In the genomic region with DNA sequence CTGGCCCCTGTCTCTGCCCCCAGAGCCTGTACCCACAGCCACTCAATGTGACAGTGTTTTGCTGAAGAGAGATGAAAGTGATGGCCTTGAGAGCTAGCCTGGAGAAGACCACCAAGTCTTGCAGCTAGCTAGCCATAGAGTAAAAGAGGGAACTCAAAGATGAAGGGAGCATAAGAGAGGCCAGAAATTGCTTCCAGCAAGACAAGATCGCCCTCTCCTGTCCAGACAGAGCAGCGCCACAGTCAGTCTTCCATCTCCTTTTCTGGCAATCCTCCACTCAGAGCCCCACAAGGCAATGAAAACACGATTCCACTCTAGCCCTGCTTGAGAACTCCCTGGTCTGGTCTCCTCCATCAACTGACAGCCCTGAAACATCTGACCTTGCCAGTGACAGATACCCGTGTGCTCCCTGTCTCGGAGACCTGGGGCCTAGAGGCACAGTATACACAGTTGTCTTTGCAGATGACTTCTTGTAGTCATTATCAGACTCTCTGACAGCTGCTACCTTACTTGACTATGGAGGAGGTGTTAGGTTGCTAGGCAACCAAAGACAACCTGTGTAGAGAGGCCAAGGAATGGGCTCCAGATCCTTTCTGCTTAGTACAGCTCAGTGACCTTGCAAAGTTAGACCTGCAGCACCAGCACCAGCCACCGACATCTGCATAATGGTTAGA, we compare ENCODE assay signal across 8 mouse cellular contexts. TPM values are rescaled to one million over a fixed set of nuclear protein-coding genes. Genes with fewer than 3 reads are reported as not detected.
DNase-seq lines count a peak whose midpoint lies in the region; ATAC-seq and TF ChIP-seq lines count a peak whose summit lies in the region.
"Had no signal": no experiment of that assay in that cellular context is flagged by ENCODE, and none has a peak within 500 bp of the region (broad histone marks: within the 10 kb centered on the region; RNA-seq: fewer than 3 reads in every experiment).

No protein-coding gene starts in this region.

- in situ Hi-C loops in CH12.LX (cut with MboI; ENCODE audit: low pct_ligation_motif_present, low pct_unique_long_range_greater_than_20kb, low sequenced_read_pairs) = loop anchor here (10.0 kb wide), 2 partner anchors 94 to 254 kb away; no protein-coding TSS in a partner anchor

- intact Hi-C loops in left cerebral cortex, postnatal 25 days (cut with DNase I) = loop anchor here (1.0 to 5.0 kb wide), 2 partner anchors 94 to 251 kb away; no protein-coding TSS in a partner anchor

- WGBS in embryonic facial prominence, embryonic 11.5 days = 55% methylated on average over 6 of the region's 6 CpGs
- 38% methylated on average over 6 of the region's 6 CpGs for WGBS in hindbrain, embryonic 14.5 days
- 44% methylated on average over 6 of the region's 6 CpGs for WGBS in neural tube, embryonic 13.5 days

- peaks cover 34% of the 10 kb centered on the region for H3K27me3 ChIP-seq in CH12.LX (replicated peaks)
- no peaks in the 10 kb centered on the region for H3K27me3 ChIP-seq in embryonic facial prominence, embryonic 11.5 days (ENCODE audit: control insufficient read depth, insufficient read depth, low read length)
- H3K27me3 ChIP-seq in hindbrain, embryonic 14.5 days (ENCODE audit: control insufficient read depth, insufficient read depth, low read length) = no peaks in the 10 kb centered on the region
- no peaks in the 10 kb centered on the region for H3K27me3 ChIP-seq in neural tube, embryonic 13.5 days

- TF ChIP-seq POLR2A in CH12.LX (IDR thresholded peaks at IDR 0.05; ENCODE audit: low read depth, low read length) = no peak

- dilution Hi-C loops in CH12.LX (cut with MboI; ENCODE audit: extremely low pct_ligation_motif_present, extremely low pct_unique_long_range_greater_than_20kb, low sequenced_read_pairs) = no loop called here

- H3K27ac ChIP-seq in CH12.LX (ENCODE audit: insufficient read depth, low read depth) = no peak overlapping the region
- H3K27ac ChIP-seq in embryonic facial prominence, embryonic 11.5 days (replicated peaks; ENCODE audit: low read depth, low read length) = no peak overlapping the region
- no peak overlapping the region for H3K27ac ChIP-seq in hindbrain, embryonic 14.5 days
- no peak overlapping the region for H3K27ac ChIP-seq in neural tube, embryonic 13.5 days (replicated peaks)
- H3K27ac ChIP-seq: heart, embryonic 13.5 days had no signal

- ATAC-seq in embryonic facial prominence, embryonic 11.5 days (replicated peaks; ENCODE audit: insufficient number of reproducible peaks, low FRiP score, low TSS enrichment, low read depth) = 0 out of 2 replicates have a peak, but pooled peaks have one; percentile 40
- ATAC-seq in hindbrain, embryonic 14.5 days (ENCODE audit: low FRiP score) = peak; percentile 84
- peak; percentile 79 for ATAC-seq in neural tube, embryonic 13.5 days (ENCODE audit: low read depth)

- H3K4me3 ChIP-seq in CH12.LX (replicated peaks in 1 of 3; ENCODE audit: low read depth in 2 of 3, low read length in 2 of 3, poor library complexity in 1 of 3) = no peak overlapping the region
- H3K4me3 ChIP-seq in embryonic facial prominence, embryonic 11.5 days (ENCODE audit: low read depth, low read length) = no peak overlapping the region
- no peak overlapping the region for H3K4me3 ChIP-seq in hindbrain, embryonic 14.5 days (replicated peaks; ENCODE audit: low read length)
- H3K4me3 ChIP-seq in neural tube, embryonic 13.5 days = no peak overlapping the region
- H3K4me3 ChIP-seq: heart, embryonic 13.5 days had no signal

- DNase-seq in CH12.LX (ENCODE audit: extremely low read depth) (peak; percentile 44), R1 (ENCODE audit: low read depth, low spot score) (peak; percentile 18)
- DNase-seq in embryonic facial prominence, embryonic 11.5 days (ENCODE audit: low spot score) = peak; percentile 40
- DNase-seq in hindbrain, embryonic 14.5 days (ENCODE audit: low spot score) = peak; percentile 81
- DNase-seq in left cerebral cortex, postnatal 25 days (ENCODE audit: low spot score in 2 of 2) = peak; percentile 70 to 81
- peak; percentile 66 for DNase-seq in thymus, postnatal 14 days

- no peaks in the 10 kb centered on the region for H3K36me3 ChIP-seq in CH12.LX (replicated peaks in 1 of 2; ENCODE audit: control insufficient read depth in 1 of 2, insufficient read depth in 1 of 2, low read length in 1 of 2)
- no peaks in the 10 kb centered on the region for H3K36me3 ChIP-seq in embryonic facial prominence, embryonic 11.5 days (replicated peaks; ENCODE audit: control insufficient read depth, insufficient read depth, low read depth, low read length)
- no peaks in the 10 kb centered on the region for H3K36me3 ChIP-seq in hindbrain, embryonic 14.5 days (replicated peaks; ENCODE audit: control insufficient read depth, insufficient read depth)
- no peaks in the 10 kb centered on the region for H3K36me3 ChIP-seq in neural tube, embryonic 13.5 days
- H3K36me3 ChIP-seq: heart, embryonic 13.5 days had no signal

- H3K9ac ChIP-seq in CH12.LX (ENCODE audit: insufficient read depth, low read depth) = no peak overlapping the region
- no peak overlapping the region for H3K9ac ChIP-seq in embryonic facial prominence, embryonic 11.5 days (replicated peaks; ENCODE audit: low read length)
- no peak overlapping the region for H3K9ac ChIP-seq in hindbrain, embryonic 14.5 days
- H3K9ac ChIP-seq in neural tube, embryonic 13.5 days = no peak overlapping the region
- H3K9ac ChIP-seq: heart, embryonic 13.5 days had no signal

- no peaks in the 10 kb centered on the region for H3K9me3 ChIP-seq in CH12.LX (replicated peaks; ENCODE audit: low read length)
- no peaks in the 10 kb centered on the region for H3K9me3 ChIP-seq in embryonic facial prominence, embryonic 11.5 days (replicated peaks; ENCODE audit: control insufficient read depth, low read length)
- no peaks in the 10 kb centered on the region for H3K9me3 ChIP-seq in hindbrain, embryonic 14.5 days (ENCODE audit: control insufficient read depth, low read length)
- no peaks in the 10 kb centered on the region for H3K9me3 ChIP-seq in neural tube, embryonic 13.5 days
- H3K9me3 ChIP-seq: heart, embryonic 13.5 days had no signal

- no peaks in the 10 kb centered on the region for H3K79me2 ChIP-seq in CH12.LX (replicated peaks; ENCODE audit: control insufficient read depth, extremely low read depth, insufficient read depth, poor library complexity, severe bottlenecking)

- TF ChIP-seq CTCF in CH12.LX (conservative IDR thresholded peaks at IDR 0.05 in 1 of 2, IDR thresholded peaks at IDR 0.05 in 1 of 2; ENCODE audit: low read depth in 2 of 2, low read length in 2 of 2) = peak; percentile 68 to 83

- peak; percentile 86 for TF ChIP-seq RAD21 in CH12.LX (IDR thresholded peaks at IDR 0.05; ENCODE audit: low read depth, low read length)

- H3K4me2 ChIP-seq in CH12.LX (ENCODE audit: insufficient read depth, low read depth, poor library complexity, severe bottlenecking) = no peak overlapping the region
- H3K4me2 ChIP-seq in embryonic facial prominence, embryonic 11.5 days (ENCODE audit: low read depth, low read length) = no peak overlapping the region
- no peak overlapping the region for H3K4me2 ChIP-seq in hindbrain, embryonic 14.5 days (replicated peaks)
- no peak overlapping the region for H3K4me2 ChIP-seq in neural tube, embryonic 13.5 days
- H3K4me2 ChIP-seq: heart, embryonic 13.5 days had no signal

- no peak for TF ChIP-seq EP300 in CH12.LX (IDR thresholded peaks at IDR 0.05; ENCODE audit: low read length)

- H3K4me1 ChIP-seq in CH12.LX (ENCODE audit: control insufficient read depth in 1 of 2, insufficient read depth in 2 of 2) = no peaks in the 10 kb centered on the region
- H3K4me1 ChIP-seq in embryonic facial prominence, embryonic 11.5 days (ENCODE audit: control insufficient read depth, insufficient read depth, low read length) = no peaks in the 10 kb centered on the region
- no peaks in the 10 kb centered on the region for H3K4me1 ChIP-seq in hindbrain, embryonic 14.5 days (replicated peaks; ENCODE audit: control insufficient read depth, insufficient read depth, low read length)
- H3K4me1 ChIP-seq in neural tube, embryonic 13.5 days (replicated peaks) = no peaks in the 10 kb centered on the region
- H3K4me1 ChIP-seq: heart, embryonic 13.5 days had no signal

RNA-seq across cellular contexts. Expression of a gene that starts 5.5 kb away (rescaled TPM):
- total RNA-seq in CH12.LX (2012; rRNA removed) (not detected in 2 replicates), CH12.LX (2014; rRNA removed) (not detected in 2 replicates)
- polyA plus RNA-seq in CH12.LX (2012; ENCODE audit: insufficient read length, low read depth) = not detected in 2 replicates
- polyA plus RNA-seq in embryonic facial prominence, embryonic 11.5 days (2014; fragmentation: Nextera tagmentation; extraction: Ambion mirVana) = not detected in 2 replicates
- polyA plus RNA-seq in hindbrain, embryonic 14.5 days (2014; fragmentation: Nextera tagmentation; extraction: Ambion mirVana) = not detected in 2 replicates
- total RNA-seq in left cerebral cortex, postnatal 25 days (2021) = not detected
- not detected in 2 replicates for polyA plus RNA-seq in neural tube, embryonic 13.5 days (2015; fragmentation: Nextera tagmentation; extraction: Ambion mirVana)
- polyA plus RNA-seq: heart, embryonic 13.5 days had no signal

RNA-seq across cellular contexts. Expression of a gene that starts 33.2 kb away (rescaled TPM):
- not detected in 2 replicates for total RNA-seq in CH12.LX (2012; rRNA removed)
- total RNA-seq in CH12.LX (2014; rRNA removed) = not detected in 2 replicates
- not detected in 2 replicates for polyA plus RNA-seq in CH12.LX (2012; ENCODE audit: insufficient read length, low read depth)
- polyA plus RNA-seq in embryonic facial prominence, embryonic 11.5 days (2014; fragmentation: Nextera tagmentation; extraction: Ambion mirVana) = not detected in 2 replicates
- not detected in 2 replicates for polyA plus RNA-seq in hindbrain, embryonic 14.5 days (2014; fragmentation: Nextera tagmentation; extraction: Ambion mirVana)
- not detected for total RNA-seq in left cerebral cortex, postnatal 25 days (2021)
- polyA plus RNA-seq in neural tube, embryonic 13.5 days (2015; fragmentation: Nextera tagmentation; extraction: Ambion mirVana) = 0.27 and 1.2 TPM in 2 replicates

RNA-seq across cellular contexts. Expression of a gene that starts 42.1 kb away (rescaled TPM):
- total RNA-seq in CH12.LX (2012; rRNA removed) (not detected in 2 replicates), CH12.LX (2014; rRNA removed) (not detected in 2 replicates)
- polyA plus RNA-seq in CH12.LX (2012; ENCODE audit: insufficient read length, low read depth) = not detected in 2 replicates
- 0.25 TPM in 1 of 2 replicates, not detected in the other for polyA plus RNA-seq in embryonic facial prominence, embryonic 11.5 days (2014; fragmentation: Nextera tagmentation; extraction: Ambion mirVana)
- polyA plus RNA-seq in hindbrain, embryonic 14.5 days (2014; fragmentation: Nextera tagmentation; extraction: Ambion mirVana) = not detected in 2 replicates
- not detected for total RNA-seq in left cerebral cortex, postnatal 25 days (2021)
- polyA plus RNA-seq in neural tube, embryonic 13.5 days (2015; fragmentation: Nextera tagmentation; extraction: Ambion mirVana) = not detected in 2 replicates
- polyA plus RNA-seq: heart, embryonic 13.5 days had no signal

RNA-seq across cellular contexts. Expression of a gene that starts 51.1 kb away (rescaled TPM):
- total RNA-seq in CH12.LX (2012; rRNA removed) = not detected in 2 replicates
- not detected in 2 replicates for total RNA-seq in CH12.LX (2014; rRNA removed)
- polyA plus RNA-seq in CH12.LX (2012; ENCODE audit: insufficient read length, low read depth) = not detected in 2 replicates
- polyA plus RNA-seq in embryonic facial prominence, embryonic 11.5 days (2014; fragmentation: Nextera tagmentation; extraction: Ambion mirVana) = 0.15 TPM in 1 of 2 replicates, not detected in the other
- 0.23 TPM in 1 of 2 replicates, not detected in the other for polyA plus RNA-seq in hindbrain, embryonic 14.5 days (2014; fragmentation: Nextera tagmentation; extraction: Ambion mirVana)
- total RNA-seq in left cerebral cortex, postnatal 25 days (2021) = under 1 TPM in 1 of 2 experiments, not detected in 1; 0.18 TPM
- polyA plus RNA-seq in neural tube, embryonic 13.5 days (2015; fragmentation: Nextera tagmentation; extraction: Ambion mirVana) = not detected in 2 replicates
- polyA plus RNA-seq: heart, embryonic 13.5 days had no signal

Comparison
In these comparisons a context has a peak if more than half of its experiments do, and no peak if none do; other contexts are left out.
1. DNase-seq: peak in every context shown above with its lines; median percentile 81 in hindbrain, embryonic 14.5 days; 76 in left cerebral cortex, postnatal 25 days; 66 in thymus, postnatal 14 days; 44 in CH12.LX; 40 in embryonic facial prominence, embryonic 11.5 days; 18 in R1.